Mouse (Mus musculus): Measurements from ENCODE around the gene Ramp3. TPM values are rescaled to one million over a fixed set of nuclear protein-coding genes. Genes with fewer than 3 reads are reported as not detected.

The Ramp3 gene
- polyA plus RNA-seq, 1 experiment, result 3.5 TPM

GRCm38 (mm10) chr11:6698281-6698680 is 40.0 kb downstream of the Ramp3 start:
- TF ChIP-seq CTCF (IDR thresholded peaks at IDR 0.05; ENCODE audit: extremely low read depth, insufficient read length, insufficient replicate concordance, low read depth, low read length), result no peak
- no peak for TF ChIP-seq POLR2A (IDR thresholded peaks at IDR 0.05; ENCODE audit: low read depth, low read length)
- 79% methylated on average over 10 of the region's 10 CpGs for WGBS
- Histone ChIP-seq H3K27ac (ENCODE audit: insufficient read depth, low read depth, low read length) (no peak overlapping the region), H3K27me3 (ENCODE audit: control insufficient read depth, insufficient read depth, low read length) (no peaks in the 10 kb centered on the region), H3K36me3 (ENCODE audit: control insufficient read depth, insufficient read depth, low read length) (no peaks in the 10 kb centered on the region), H3K4me1 (ENCODE audit: control insufficient read depth, insufficient read depth, insufficient read length, low read length) (no peaks in the 10 kb centered on the region), H3K4me3 (ENCODE audit: low read depth, low read length) (no peak overlapping the region)

DNA sequence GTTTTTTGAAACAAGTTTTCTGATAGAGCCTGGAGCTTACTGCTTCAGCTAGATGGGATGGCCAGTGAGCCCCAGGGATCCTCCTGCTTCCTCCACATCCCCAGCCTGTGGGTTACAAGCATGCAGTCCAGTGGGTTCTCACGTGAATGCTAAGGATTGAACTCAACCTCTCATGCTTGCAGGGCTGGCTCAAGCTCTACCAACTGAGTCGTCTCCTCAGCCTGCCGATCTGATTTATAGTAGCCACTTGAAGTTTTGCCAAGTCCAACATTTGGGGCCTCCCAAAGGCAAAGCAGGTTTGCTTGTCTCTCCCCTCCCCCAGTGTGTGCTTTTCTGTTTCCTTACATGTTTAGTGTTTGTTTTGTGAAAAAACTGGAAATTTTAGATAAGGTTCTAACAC is 43.9 kb downstream of the Ramp3 start:
- H3K4me3 ChIP-seq (ENCODE audit: low read depth, low read length), result no peak overlapping the region
- H3K27me3 ChIP-seq (ENCODE audit: control insufficient read depth, insufficient read depth, low read length), result no peaks in the 10 kb centered on the region
- H3K36me3 ChIP-seq (ENCODE audit: control insufficient read depth, insufficient read depth, low read length), result no peaks in the 10 kb centered on the region
- 26% methylated on average over 3 of the region's 3 CpGs for WGBS
- no peak overlapping the region for H3K27ac ChIP-seq (ENCODE audit: insufficient read depth, low read depth, low read length)
- no peaks in the 10 kb centered on the region for H3K4me1 ChIP-seq (ENCODE audit: control insufficient read depth, insufficient read depth, insufficient read length, low read length)
- TF ChIP-seq CTCF (IDR thresholded peaks at IDR 0.05; ENCODE audit: extremely low read depth, insufficient read length, insufficient replicate concordance, low read depth, low read length) (no peak), POLR2A (IDR thresholded peaks at IDR 0.05; ENCODE audit: low read depth, low read length) (no peak)

- Histone ChIP-seq H3K27ac (ENCODE audit: insufficient read depth, low read depth, low read length) (no peak overlapping the region), H3K36me3 (ENCODE audit: control insufficient read depth, insufficient read depth, low read length) (no peaks in the 10 kb centered on the region), H3K27me3 (ENCODE audit: control insufficient read depth, insufficient read depth, low read length) (no peaks in the 10 kb centered on the region), H3K4me1 (ENCODE audit: control insufficient read depth, insufficient read depth, insufficient read length, low read length) (no peaks in the 10 kb centered on the region), H3K4me3 (ENCODE audit: low read depth, low read length) (no peak overlapping the region)
- WGBS, result 73% methylated on average over 6 of the region's 6 CpGs
- no peak for TF ChIP-seq POLR2A (IDR thresholded peaks at IDR 0.05; ENCODE audit: low read depth, low read length)
- no peak for TF ChIP-seq CTCF (IDR thresholded peaks at IDR 0.05; ENCODE audit: extremely low read depth, insufficient read length, insufficient replicate concordance, low read depth, low read length)
Measured at GRCm38 (mm10) chr11:6704851-6705250, 46.5 kb downstream of the Ramp3 start.

DNA sequence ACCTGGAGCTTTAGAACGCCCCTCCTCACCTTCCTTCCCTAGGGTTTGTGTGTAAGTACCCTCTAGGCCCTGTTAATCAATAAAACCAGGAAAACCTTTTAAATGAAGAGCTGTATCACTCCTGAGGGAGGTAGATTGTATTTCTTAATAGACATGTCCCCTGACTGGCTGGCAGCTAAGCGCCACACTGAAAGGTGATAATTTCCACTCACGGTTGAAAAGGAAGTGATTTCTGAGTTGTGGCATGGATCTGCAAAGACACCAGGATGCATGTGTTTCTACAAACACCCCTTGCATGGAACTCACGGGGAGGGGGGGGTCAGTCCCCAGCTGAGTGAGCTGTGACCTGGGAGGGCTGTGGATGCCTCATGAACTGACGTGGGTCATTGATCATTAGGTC is 47.2 kb downstream of the Ramp3 start:
- WGBS, result 64% methylated on average over 5 of the region's 5 CpGs
- no peak for TF ChIP-seq POLR2A (IDR thresholded peaks at IDR 0.05; ENCODE audit: low read depth, low read length)
- no peak for TF ChIP-seq CTCF (IDR thresholded peaks at IDR 0.05; ENCODE audit: extremely low read depth, insufficient read length, insufficient replicate concordance, low read depth, low read length)
- Histone ChIP-seq H3K4me3 (ENCODE audit: low read depth, low read length) (no peak overlapping the region), H3K27ac (ENCODE audit: insufficient read depth, low read depth, low read length) (no peak overlapping the region), H3K27me3 (ENCODE audit: control insufficient read depth, insufficient read depth, low read length) (no peaks in the 10 kb centered on the region), H3K36me3 (ENCODE audit: control insufficient read depth, insufficient read depth, low read length) (no peaks in the 10 kb centered on the region), H3K4me1 (ENCODE audit: control insufficient read depth, insufficient read depth, insufficient read length, low read length) (no peaks in the 10 kb centered on the region)

- Histone ChIP-seq H3K27me3 (ENCODE audit: control insufficient read depth, insufficient read depth, low read length) (no peaks in the 10 kb centered on the region), H3K27ac (ENCODE audit: insufficient read depth, low read depth, low read length) (no peak overlapping the region)
- 91% methylated on average over 13 of the region's 13 CpGs for WGBS
Measured at GRCm38 (mm10) chr11:6706796-6707195, 48.5 kb downstream of the Ramp3 start.

GRCm38 (mm10) chr11:6708437-6708836 is 50.1 kb downstream of the Ramp3 start:
- no peak overlapping the region for H3K4me3 ChIP-seq (ENCODE audit: low read depth, low read length)
- no peak for TF ChIP-seq CTCF (IDR thresholded peaks at IDR 0.05; ENCODE audit: extremely low read depth, insufficient read length, insufficient replicate concordance, low read depth, low read length)
- TF ChIP-seq POLR2A (IDR thresholded peaks at IDR 0.05; ENCODE audit: low read depth, low read length), result no peak
- H3K27ac ChIP-seq (ENCODE audit: insufficient read depth, low read depth, low read length), result no peak overlapping the region
- WGBS, result 93% methylated on average over 7 of the region's 7 CpGs
- H3K4me1 ChIP-seq (ENCODE audit: control insufficient read depth, insufficient read depth, insufficient read length, low read length), result no peaks in the 10 kb centered on the region
- H3K36me3 ChIP-seq (ENCODE audit: control insufficient read depth, insufficient read depth, low read length), result no peaks in the 10 kb centered on the region
- H3K27me3 ChIP-seq (ENCODE audit: control insufficient read depth, insufficient read depth, low read length), result no peaks in the 10 kb centered on the region

More at GRCm38 (mm10) chr11:6706796-6707195, 48.5 kb downstream of the Ramp3 start:
- no peaks in the 10 kb centered on the region for H3K4me1 ChIP-seq (ENCODE audit: control insufficient read depth, insufficient read depth, insufficient read length, low read length)
- H3K36me3 ChIP-seq (ENCODE audit: control insufficient read depth, insufficient read depth, low read length), result no peaks in the 10 kb centered on the region
- TF ChIP-seq POLR2A (IDR thresholded peaks at IDR 0.05; ENCODE audit: low read depth, low read length) (no peak), CTCF (IDR thresholded peaks at IDR 0.05; ENCODE audit: extremely low read depth, insufficient read length, insufficient replicate concordance, low read depth, low read length) (no peak)
- H3K4me3 ChIP-seq (ENCODE audit: low read depth, low read length), result no peak overlapping the region

- TF ChIP-seq POLR2A (IDR thresholded peaks at IDR 0.05; ENCODE audit: low read depth, low read length), result no peak
- TF ChIP-seq CTCF (IDR thresholded peaks at IDR 0.05; ENCODE audit: extremely low read depth, insufficient read length, insufficient replicate concordance, low read depth, low read length), result no peak
- no peaks in the 10 kb centered on the region for H3K4me1 ChIP-seq (ENCODE audit: control insufficient read depth, insufficient read depth, insufficient read length, low read length)
- no peak overlapping the region for H3K4me3 ChIP-seq (ENCODE audit: low read depth, low read length)
- H3K36me3 ChIP-seq (ENCODE audit: control insufficient read depth, insufficient read depth, low read length), result no peaks in the 10 kb centered on the region
- 65% methylated on average over 2 of the region's 2 CpGs for WGBS
- no peak overlapping the region for H3K27ac ChIP-seq (ENCODE audit: insufficient read depth, low read depth, low read length)
- no peaks in the 10 kb centered on the region for H3K27me3 ChIP-seq (ENCODE audit: control insufficient read depth, insufficient read depth, low read length)
Measured at GRCm38 (mm10) chr11:6710409-6710808, 52.1 kb downstream of the Ramp3 start.

DNA sequence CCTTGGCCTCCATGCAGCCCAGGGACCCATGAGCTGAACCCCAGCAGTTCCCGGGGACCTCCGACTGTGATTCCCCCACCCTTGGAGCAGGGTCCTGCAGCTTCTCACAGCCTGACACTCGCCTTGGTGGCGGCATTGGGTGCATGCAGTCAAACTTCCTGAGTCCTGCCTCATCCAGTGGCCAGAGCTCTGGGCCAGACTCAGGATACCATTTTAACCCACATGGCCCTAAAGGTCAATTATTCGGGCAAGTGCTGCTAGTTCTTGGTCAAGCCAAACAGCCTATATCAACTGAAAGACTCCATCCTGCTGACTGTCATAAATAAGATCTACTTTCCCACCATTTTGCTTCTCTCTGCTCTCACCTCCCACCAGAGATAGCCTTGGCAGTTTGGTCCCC is 62.4 kb downstream of the Ramp3 start:
- H3K4me3 ChIP-seq (ENCODE audit: low read depth, low read length), result no peak overlapping the region
- H3K27ac ChIP-seq (ENCODE audit: insufficient read depth, low read depth, low read length), result no peak overlapping the region
- WGBS, result 88% methylated on average over 5 of the region's 5 CpGs
- TF ChIP-seq POLR2A (IDR thresholded peaks at IDR 0.05; ENCODE audit: low read depth, low read length) (no peak), CTCF (IDR thresholded peaks at IDR 0.05; ENCODE audit: extremely low read depth, insufficient read length, insufficient replicate concordance, low read depth, low read length) (no peak)
- no peaks in the 10 kb centered on the region for H3K4me1 ChIP-seq (ENCODE audit: control insufficient read depth, insufficient read depth, insufficient read length, low read length)
- no peaks in the 10 kb centered on the region for H3K27me3 ChIP-seq (ENCODE audit: control insufficient read depth, insufficient read depth, low read length)
- no peaks in the 10 kb centered on the region for H3K36me3 ChIP-seq (ENCODE audit: control insufficient read depth, insufficient read depth, low read length)
